Mouse (Mus musculus) hindbrain, embryonic 12.5 days (tissue): Measurements from ENCODE around the gene Zfp989. TPM values are rescaled to one million over a fixed set of nuclear protein-coding genes. Genes with fewer than 3 reads are reported as not detected.
A peak's percentile ranks its signal among the peaks of the same experiment; 100 is the strongest.
"Not testable (repeated sequence)": the region's sequence is repeated elsewhere in the genome, so short reads cannot be mapped to it uniquely, and the experiment has no call there.

Experiments
- ATAC-seq: fragments of 200-750 bp; cut with Nextera tagmentation; 2 replicates; pipeline ENCODE4 v1.8.0; 2017; ENCODE audit warnings: moderate TSS enrichment; ENCODE audit not compliant: low FRiP score
- H3K27ac ChIP-seq: fragments of 300-500 bp; sonication (generic); 2 replicates; pipeline ENCODE4 v1.5.1; 2016; ENCODE audit warnings: mild to moderate bottlenecking
- H3K27me3 ChIP-seq: fragments of 300-500 bp; sonication (generic); 2 replicates; pipeline ENCODE4 v1.6.1; 2016; ENCODE audit warnings: mild to moderate bottlenecking
- H3K36me3 ChIP-seq: fragments of 300-500 bp; sonication (generic); 2 replicates; pipeline ENCODE4 v1.6.1; 2016; ENCODE audit warnings: mild to moderate bottlenecking
- H3K4me1 ChIP-seq: fragments of 300-500 bp; sonication (generic); 2 replicates; pipeline ENCODE4 v1.6.1; 2016
- H3K4me2 ChIP-seq: fragments of 300-500 bp; sonication (generic); replicated peaks from 2 replicates; pipeline ENCODE4 v1.6.1; 2016; ENCODE audit warnings: mild to moderate bottlenecking
- H3K4me3 ChIP-seq: fragments of 300-500 bp; sonication (generic); 2 replicates; pipeline ENCODE4 v1.5.1; 2016; ENCODE audit warnings: mild to moderate bottlenecking
- H3K9ac ChIP-seq: fragments of 300-500 bp; sonication (generic); 2 replicates; pipeline ENCODE4 v1.6.1; 2016; ENCODE audit warnings: mild to moderate bottlenecking, moderate library complexity
- H3K9me3 ChIP-seq: fragments of 300-500 bp; sonication (generic); replicated peaks from 2 replicates; pipeline ENCODE4 v1.6.1; 2016; ENCODE audit warnings: mild to moderate bottlenecking
- WGBS: fragments of 180-500 bp; shearing (Covaris S2); methylation state at CpG from one replicate; pipeline ENCODE4 v1.1.7; 2016; 5-methylcytosine and 5-hydroxymethylcytosine counted together
- polyA plus RNA-seq: library from polyadenylated mRNA; unstranded; fragments of >200 nt; fragmentation: Nextera tagmentation; extraction: Ambion mirVana; gene quantifications from 2 replicates; pipeline ENCODE4 v1.2.1, GENCODE M21; 2016

Zfp989 gene
- not detected in 2 replicates for polyA plus RNA-seq

GRCm38 (mm10) chr4:146971757-146972156, at the start of gene Zfp989:
Zfp989 (plus strand) TSS chr4:146971976.
- not testable (repeated sequence) for H3K9ac ChIP-seq, H3K9me3 ChIP-seq, H3K27me3 ChIP-seq, H3K27ac ChIP-seq, H3K4me1 ChIP-seq, H3K4me3 ChIP-seq, H3K36me3 ChIP-seq, ATAC-seq, H3K4me2 ChIP-seq
- 90% methylated on average over 5 of the region's 5 CpGs for WGBS

- 8% methylated on average over 75 of the region's 77 CpGs for WGBS
- no peak overlapping the region for H3K9ac ChIP-seq
- ATAC-seq = peak; percentile 75
Observed at GRCm38 (mm10) chr4:146932311-146933082, 39.3 kb upstream of the Zfp989 start.

DNA sequence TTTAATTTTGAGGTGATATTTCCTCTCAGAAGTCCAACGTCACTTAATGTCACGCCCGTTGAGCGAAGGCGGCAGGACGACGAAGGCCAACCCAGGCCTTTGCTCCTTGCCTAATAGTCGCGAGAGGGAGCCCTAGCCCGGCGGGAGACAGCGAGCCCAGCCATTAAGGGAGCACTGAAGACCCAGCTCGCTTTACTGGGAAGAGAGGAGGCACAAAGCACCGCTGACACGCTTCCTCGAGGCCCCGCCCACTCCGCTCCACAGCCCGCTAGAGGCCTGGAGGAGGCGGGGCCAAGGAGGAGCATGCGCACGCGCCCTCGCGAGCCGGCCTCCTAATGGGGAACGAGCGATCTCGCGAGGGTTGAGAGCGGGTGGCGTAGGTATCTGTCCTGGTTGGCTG, 30.1 kb upstream of the Zfp989 start:
- not testable (repeated sequence) for H3K9ac ChIP-seq, ATAC-seq, H3K4me3 ChIP-seq, H3K27me3 ChIP-seq, H3K36me3 ChIP-seq, H3K4me1 ChIP-seq, H3K27ac ChIP-seq, H3K4me2 ChIP-seq
- 68% methylated on average over 32 of the region's 32 CpGs for whole genome bisulfite sequencing
- H3K9me3 ChIP-seq = peaks cover 13% of the 10 kb centered on the region

More at GRCm38 (mm10) chr4:146932311-146933082, 39.3 kb upstream of the Zfp989 start:
- no peaks in the 10 kb centered on the region for H3K36me3 ChIP-seq
- peak overlapping the region; percentile 51 for H3K4me2 ChIP-seq
- peaks cover 9% of the 10 kb centered on the region for H3K27me3 ChIP-seq
- H3K27ac ChIP-seq = no peak overlapping the region
- H3K4me1 ChIP-seq = no peaks in the 10 kb centered on the region
- peaks cover 32% of the 10 kb centered on the region for H3K9me3 ChIP-seq
- peak overlapping the region; percentile 32 for H3K4me3 ChIP-seq

GRCm38 (mm10) chr4:146976581-146976980, 4.8 kb downstream of the Zfp989 start:
- H3K4me3 ChIP-seq, H3K27ac ChIP-seq, H3K9me3 ChIP-seq, H3K4me1 ChIP-seq, H3K27me3 ChIP-seq, ATAC-seq, H3K36me3 ChIP-seq, H3K4me2 ChIP-seq, H3K9ac ChIP-seq: not testable (repeated sequence)
- WGBS = 27% methylated on average over 2 of the region's 2 CpGs

- WGBS = no CpG with 5 or more reads among the region's 1 CpGs
- not testable (repeated sequence) for H3K27ac ChIP-seq, H3K4me3 ChIP-seq, H3K4me1 ChIP-seq, H3K9ac ChIP-seq, H3K9me3 ChIP-seq, H3K36me3 ChIP-seq, H3K4me2 ChIP-seq, ATAC-seq, H3K27me3 ChIP-seq
Observed at GRCm38 (mm10) chr4:147018400-147018799, 46.6 kb downstream of the Zfp989 start.

DNA sequence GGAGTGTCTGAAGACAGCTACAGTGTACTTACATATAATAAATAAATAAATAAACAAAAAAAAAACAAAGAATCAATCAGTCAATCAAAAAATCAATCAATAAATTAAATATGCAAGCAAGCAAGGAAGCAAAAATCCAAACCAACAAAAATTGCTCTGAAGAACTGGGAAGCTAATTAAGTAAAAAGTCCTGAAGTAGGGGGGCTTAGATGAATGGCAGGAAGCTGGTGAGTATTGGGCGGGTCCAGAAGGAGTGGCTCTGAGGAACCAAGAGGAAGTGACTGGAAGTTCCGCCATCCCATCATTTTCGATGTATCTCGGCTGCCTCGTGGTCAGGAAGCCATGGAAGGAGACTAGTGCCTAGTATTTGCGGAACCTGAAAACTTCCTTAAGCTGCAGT, 49.8 kb downstream of the Zfp989 start, which contains the start of gene Rex2:
Gene Rex2, plus strand, starts transcription at position 301 of the 400 bp plus-strand sequence.
- H3K27ac ChIP-seq, H3K4me3 ChIP-seq, ATAC-seq, H3K4me2 ChIP-seq, H3K27me3 ChIP-seq, H3K4me1 ChIP-seq, H3K9ac ChIP-seq, H3K36me3 ChIP-seq, H3K9me3 ChIP-seq: not testable (repeated sequence)
- WGBS = no CpG with 5 or more reads among the region's 6 CpGs

DNA sequence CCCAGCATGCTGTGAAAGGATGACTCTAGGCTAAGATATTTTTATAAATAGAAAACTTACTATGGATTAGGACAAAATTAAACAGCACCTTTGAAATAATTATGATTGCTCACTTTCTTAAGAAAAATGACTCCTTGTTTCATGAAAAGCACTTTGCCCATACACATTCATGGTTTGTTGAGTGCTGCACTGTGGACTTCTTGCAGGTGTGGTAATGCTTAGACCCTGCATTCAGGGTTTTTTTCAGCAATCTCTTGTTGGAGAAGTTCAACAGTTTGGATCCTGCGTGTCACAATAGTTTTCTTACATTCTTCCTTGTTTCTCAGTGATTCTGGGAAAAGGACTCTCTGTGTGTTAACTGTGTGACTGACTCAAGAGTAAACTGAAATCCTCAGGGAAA, 54.6 kb downstream of the Zfp989 start:
- not testable (repeated sequence) for H3K36me3 ChIP-seq, H3K9me3 ChIP-seq
- 63% methylated on average over 1 of the region's 1 CpGs for WGBS

DNA sequence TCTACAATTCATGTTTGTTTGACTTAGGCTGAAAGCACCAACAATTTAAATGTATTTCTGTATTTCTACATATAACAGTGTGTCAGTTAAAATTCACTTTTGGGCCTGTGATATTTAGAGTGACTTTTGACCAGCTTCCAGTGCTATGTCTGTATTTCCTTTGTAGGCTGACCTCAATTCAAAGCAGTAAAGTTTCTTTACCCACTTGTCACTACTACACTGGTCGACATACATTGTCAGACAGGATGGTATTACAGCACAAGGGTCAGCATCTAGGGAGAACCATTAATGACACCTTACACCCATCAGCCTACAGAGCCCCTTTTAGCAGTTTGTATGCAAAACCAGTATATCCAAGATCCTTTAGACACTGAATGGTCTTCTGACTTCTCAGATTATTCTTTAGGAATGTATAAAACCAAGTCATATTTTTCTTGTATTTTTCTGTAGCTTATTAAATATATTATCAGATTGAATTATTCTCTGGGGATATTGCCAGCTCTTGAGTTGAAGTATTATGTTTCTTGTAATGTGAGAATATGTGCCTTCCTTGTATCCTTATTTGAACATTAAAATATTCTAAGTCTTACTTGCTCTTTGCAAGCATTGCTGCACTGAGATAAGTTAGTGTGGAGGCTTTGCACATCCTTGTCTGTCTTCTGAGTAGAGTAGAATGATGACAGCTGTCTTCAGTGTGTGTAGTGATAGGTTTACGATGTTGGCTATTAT, 59.7 kb downstream of the Zfp989 start:
- H3K27ac ChIP-seq, H3K9ac ChIP-seq, H3K9me3 ChIP-seq, H3K4me3 ChIP-seq, H3K36me3 ChIP-seq, H3K27me3 ChIP-seq, H3K4me2 ChIP-seq, H3K4me1 ChIP-seq: not testable (repeated sequence)
- peak; percentile 54 for ATAC-seq
- 94% methylated on average over 1 of the region's 2 CpGs for WGBS

More for the DNA sequence above, 54.6 kb downstream of the Zfp989 start:
- not testable (repeated sequence) for H3K9ac ChIP-seq, H3K4me3 ChIP-seq, ATAC-seq, H3K4me1 ChIP-seq, H3K27ac ChIP-seq, H3K27me3 ChIP-seq, H3K4me2 ChIP-seq

Other genes starting within 250 kb of the Zfp989 start
- not detected in 2 replicates for gene Gm21411, start 62.4 kb upstream of the Zfp989 start, polyA plus RNA-seq
- gene Rex2, start 49.9 kb downstream of the Zfp989 start, polyA plus RNA-seq = 0.06 TPM in 1 of 2 replicates, not detected in the other
- 5.7 and 7.0 TPM in 2 replicates for gene Zfp991, start 160.1 kb downstream of the Zfp989 start, polyA plus RNA-seq